ENCODE assay signal across 24 mouse cellular contexts in the genomic region with DNA sequence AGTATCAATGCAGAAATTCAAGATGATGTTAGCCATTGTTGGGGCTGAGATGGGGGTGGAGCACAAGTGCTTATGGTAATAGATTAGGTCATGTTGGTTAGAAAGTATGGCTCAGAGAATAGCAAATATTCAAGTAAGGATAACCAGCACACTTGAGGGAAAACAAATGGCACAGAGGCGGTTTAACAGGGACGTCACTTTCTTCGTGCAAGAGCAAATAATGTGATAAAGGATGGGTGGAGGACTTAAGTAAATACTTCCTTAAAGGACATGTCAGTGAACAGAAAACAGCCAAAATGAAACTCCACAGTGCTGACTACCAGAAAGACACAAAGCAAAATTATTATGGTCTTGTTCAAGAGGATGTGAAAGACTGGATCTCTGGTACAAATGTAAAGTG. TPM values are rescaled to one million over a fixed set of nuclear protein-coding genes. Genes with fewer than 3 reads are reported as not detected.
DNase-seq lines count a peak whose midpoint lies in the region; ATAC-seq lines count a peak whose summit lies in the region.
"Had no signal": no experiment of that assay in that cellular context is flagged by ENCODE, and none has a peak within 500 bp of the region (broad histone marks: within the 10 kb centered on the region; RNA-seq: fewer than 3 reads in every experiment).

No protein-coding gene starts in this region.

- no peak for ATAC-seq in intestine, embryonic 16.5 days
- ATAC-seq in intestine, embryonic 15.5 days, result no peak
- no peak for ATAC-seq in midbrain, embryonic 11.5 days (ENCODE audit: low FRiP score)
- no peak for ATAC-seq in midbrain, embryonic 14.5 days (ENCODE audit: low FRiP score, low TSS enrichment)
- ATAC-seq: activated CD4-positive, CD25-positive, alpha-beta regulatory T cell, adult 4 months; CD4-positive, CD25-positive, alpha-beta regulatory T cell, adult 4 months; forebrain, embryonic 13.5 days; Patski had no signal

- peaks cover 3% of the 10 kb centered on the region; the same call in 1 of the 2 replicates for H3K36me3 ChIP-seq in heart, embryonic 10.5 days
- no peaks in the 10 kb centered on the region for H3K36me3 ChIP-seq in intestine, embryonic 16.5 days (ENCODE audit: control insufficient read depth, insufficient read depth, low read length)
- H3K36me3 ChIP-seq in intestine, embryonic 15.5 days, result no peaks in the 10 kb centered on the region
- no peaks in the 10 kb centered on the region for H3K36me3 ChIP-seq in midbrain, embryonic 11.5 days (ENCODE audit: control insufficient read depth, insufficient read depth, low read length)
- H3K36me3 ChIP-seq in midbrain, embryonic 14.5 days (ENCODE audit: control insufficient read depth, insufficient read depth, low read length), result no peaks in the 10 kb centered on the region
- H3K36me3 ChIP-seq in hindbrain, embryonic 10.5 days, result no peaks in the 10 kb centered on the region
- H3K36me3 ChIP-seq: G1E had no signal

- no peaks in the 10 kb centered on the region for H3K27me3 ChIP-seq in heart, embryonic 10.5 days (ENCODE audit: insufficient read depth, poor library complexity, severe bottlenecking)
- no peaks in the 10 kb centered on the region for H3K27me3 ChIP-seq in intestine, embryonic 16.5 days (replicated peaks; ENCODE audit: control insufficient read depth, insufficient read depth, low read length)
- no peaks in the 10 kb centered on the region for H3K27me3 ChIP-seq in intestine, embryonic 15.5 days (replicated peaks)
- no peaks in the 10 kb centered on the region for H3K27me3 ChIP-seq in midbrain, embryonic 11.5 days (ENCODE audit: control insufficient read depth, insufficient read depth, low read length)
- H3K27me3 ChIP-seq in midbrain, embryonic 14.5 days (ENCODE audit: control insufficient read depth, insufficient read depth, low read length), result no peaks in the 10 kb centered on the region
- H3K27me3 ChIP-seq in hindbrain, embryonic 10.5 days (ENCODE audit: insufficient read depth, poor library complexity, severe bottlenecking), result no peaks in the 10 kb centered on the region
- H3K27me3 ChIP-seq: CH12.LX; embryonic facial prominence, embryonic 12.5 days; forebrain, embryonic 13.5 days; Patski had no signal

- no peak overlapping the region for H3K4me3 ChIP-seq in heart, embryonic 10.5 days
- H3K4me3 ChIP-seq in intestine, embryonic 16.5 days (ENCODE audit: low read length), result no peak overlapping the region
- H3K4me3 ChIP-seq in intestine, embryonic 15.5 days (replicated peaks), result no peak overlapping the region
- no peak overlapping the region for H3K4me3 ChIP-seq in midbrain, embryonic 11.5 days (ENCODE audit: low read depth, low read length)
- H3K4me3 ChIP-seq in midbrain, embryonic 14.5 days (replicated peaks; ENCODE audit: low read depth, low read length), result no peak overlapping the region
- no peak overlapping the region for H3K4me3 ChIP-seq in hindbrain, embryonic 10.5 days
- H3K4me3 ChIP-seq: embryonic facial prominence, embryonic 10.5 days; embryonic facial prominence, embryonic 12.5 days; forebrain, embryonic 13.5 days had no signal

- no peak overlapping the region for H3K4me2 ChIP-seq in intestine, embryonic 16.5 days (ENCODE audit: low read depth, low read length)
- H3K4me2 ChIP-seq in intestine, embryonic 15.5 days (replicated peaks), result no peak overlapping the region
- H3K4me2 ChIP-seq in midbrain, embryonic 11.5 days, result no peak overlapping the region
- no peak overlapping the region for H3K4me2 ChIP-seq in midbrain, embryonic 14.5 days (ENCODE audit: low read length)
- H3K4me2 ChIP-seq: embryonic facial prominence, embryonic 12.5 days; forebrain, embryonic 13.5 days had no signal

- H3K9me3 ChIP-seq in heart, embryonic 10.5 days, result no peaks in the 10 kb centered on the region
- H3K9me3 ChIP-seq in intestine, embryonic 16.5 days (ENCODE audit: control insufficient read depth, low read length), result no peaks in the 10 kb centered on the region
- no peaks in the 10 kb centered on the region for H3K9me3 ChIP-seq in intestine, embryonic 15.5 days
- H3K9me3 ChIP-seq in midbrain, embryonic 11.5 days (ENCODE audit: control insufficient read depth, low read length), result no peaks in the 10 kb centered on the region
- no peaks in the 10 kb centered on the region for H3K9me3 ChIP-seq in midbrain, embryonic 14.5 days (ENCODE audit: control insufficient read depth, low read length)
- 0 out of 2 replicates have a peak, but pooled peaks cover 5% of the 10 kb centered on the region for H3K9me3 ChIP-seq in hindbrain, embryonic 10.5 days
- H3K9me3 ChIP-seq: embryonic facial prominence, embryonic 10.5 days; embryonic facial prominence, embryonic 12.5 days; forebrain, embryonic 13.5 days had no signal

- 68% methylated on average over 3 of the region's 3 CpGs for WGBS in heart, embryonic 10.5 days
- 33% methylated on average over 3 of the region's 3 CpGs for WGBS in intestine, embryonic 16.5 days
- whole genome bisulfite sequencing in intestine, embryonic 15.5 days, result 36% methylated on average over 3 of the region's 3 CpGs
- 84% methylated on average over 3 of the region's 3 CpGs for WGBS in midbrain, embryonic 11.5 days
- WGBS in midbrain, embryonic 14.5 days, result 88% methylated on average over 3 of the region's 3 CpGs
- 91% methylated on average over 3 of the region's 3 CpGs for WGBS in hindbrain, embryonic 10.5 days

- H3K27ac ChIP-seq in heart, embryonic 10.5 days, result no peak overlapping the region
- peak overlapping the region; percentile 18; the same call in 1 of the 2 replicates for H3K27ac ChIP-seq in intestine, embryonic 16.5 days (ENCODE audit: low read length)
- H3K27ac ChIP-seq in intestine, embryonic 15.5 days, result no peak overlapping the region
- no peak overlapping the region for H3K27ac ChIP-seq in midbrain, embryonic 11.5 days (ENCODE audit: low read depth, low read length)
- no peak overlapping the region for H3K27ac ChIP-seq in midbrain, embryonic 14.5 days (replicated peaks; ENCODE audit: low read depth, low read length)
- no peak overlapping the region for H3K27ac ChIP-seq in hindbrain, embryonic 10.5 days
- H3K27ac ChIP-seq: embryonic facial prominence, embryonic 10.5 days; embryonic facial prominence, embryonic 12.5 days; forebrain, embryonic 13.5 days had no signal

- H3K4me1 ChIP-seq in heart, embryonic 10.5 days, result no peaks in the 10 kb centered on the region; the same call in 1 of the 2 replicates
- H3K4me1 ChIP-seq in intestine, embryonic 16.5 days (ENCODE audit: control insufficient read depth, insufficient read depth, low read length), result peaks cover 22% of the 10 kb centered on the region
- peaks cover 14% of the 10 kb centered on the region; the same call in 1 of the 2 replicates for H3K4me1 ChIP-seq in intestine, embryonic 15.5 days (replicated peaks)
- H3K4me1 ChIP-seq in midbrain, embryonic 11.5 days (ENCODE audit: control insufficient read depth, insufficient read depth, low read length), result no peaks in the 10 kb centered on the region
- H3K4me1 ChIP-seq in midbrain, embryonic 14.5 days (ENCODE audit: control insufficient read depth, insufficient read depth, low read length), result no peaks in the 10 kb centered on the region
- H3K4me1 ChIP-seq in hindbrain, embryonic 10.5 days (replicated peaks), result no peaks in the 10 kb centered on the region

- peak; percentile 59 for DNase-seq in heart, adult 11 months
- DNase-seq in heart, embryonic 10.5 days (ENCODE audit: low spot score), result no peak
- DNase-seq in midbrain, embryonic 11.5 days (ENCODE audit: low spot score, missing footprints), result peak; percentile 75
- no peak for DNase-seq in midbrain, embryonic 14.5 days
- DNase-seq in hindbrain, embryonic 10.5 days (ENCODE audit: low spot score), result no peak
- DNase-seq: adrenal gland, adult 8-10 months; adrenal gland, postnatal 14 days; adrenal gland, postnatal 36 days; B cell, adult 2 months; cerebellum, adult 11-12 months; cerebellum, adult 2 months; cerebellum, adult 9-10 months; cerebellum, postnatal 10 days; cerebellum, postnatal 25 days had no signal

- no peak overlapping the region for H3K9ac ChIP-seq in intestine, embryonic 16.5 days (ENCODE audit: low read depth, low read length)
- H3K9ac ChIP-seq in intestine, embryonic 15.5 days, result no peak overlapping the region
- no peak overlapping the region for H3K9ac ChIP-seq in midbrain, embryonic 11.5 days (ENCODE audit: low read length)
- H3K9ac ChIP-seq in midbrain, embryonic 14.5 days (replicated peaks; ENCODE audit: low read length), result no peak overlapping the region
- H3K9ac ChIP-seq: embryonic facial prominence, embryonic 12.5 days; forebrain, embryonic 13.5 days had no signal

RNA-seq across cellular contexts. Expression of gene Lpar1, which starts 42.1 kb away (rescaled TPM):
- 24.7 and 38.7 TPM in 2 replicates for polyA plus RNA-seq in heart, embryonic 10.5 days (2016; fragmentation: Nextera tagmentation; extraction: Ambion mirVana)
- polyA plus RNA-seq in intestine, embryonic 16.5 days (2015; fragmentation: Nextera tagmentation; extraction: Ambion mirVana), result 53.4 and 54.1 TPM in 2 replicates
- 50.0 and 55.9 TPM in 2 replicates for polyA plus RNA-seq in intestine, embryonic 15.5 days (2015; fragmentation: Nextera tagmentation; extraction: Ambion mirVana)
- polyA plus RNA-seq in midbrain, embryonic 11.5 days (2014; fragmentation: Nextera tagmentation; extraction: Ambion mirVana), result 45.2 and 50.7 TPM in 2 replicates
- 9.8 and 20.6 TPM in 2 replicates for polyA plus RNA-seq in midbrain, embryonic 14.5 days (2014; fragmentation: Nextera tagmentation; extraction: Ambion mirVana)
- 46.1 and 58.2 TPM in 2 replicates for polyA plus RNA-seq in hindbrain, embryonic 10.5 days (2016; fragmentation: Nextera tagmentation; extraction: Ambion mirVana)
- polyA plus RNA-seq: activated CD4-positive, CD25-positive, alpha-beta regulatory T cell, adult 4 months; CD4-positive, CD25-positive, alpha-beta regulatory T cell, adult 4 months; G1E had no signal

Comparison
In these comparisons a context has a peak if more than half of its experiments do, and no peak if none do; other contexts are left out.
1. DNase-seq: peak in heart, adult 11 months (single experiment) and midbrain, embryonic 11.5 days (single experiment); none in heart, embryonic 10.5 days (single experiment), midbrain, embryonic 14.5 days (single experiment) and hindbrain, embryonic 10.5 days (single experiment).